In genomic region chr8:84990349-84990748, GRCm38 (mm10) we compare ENCODE assay signal across 8 mouse cellular contexts. TPM values are rescaled to one million over a fixed set of nuclear protein-coding genes. Genes with fewer than 3 reads are reported as not detected.
A peak's percentile ranks its signal among the peaks of the same experiment; 100 is the strongest.
DNase-seq lines count a peak whose midpoint lies in the region; ATAC-seq lines count a peak whose summit lies in the region.

Hook2 (plus strand) TSS chr8:84990603.

- peaks cover 10% of the 10 kb centered on the region for H3K36me3 ChIP-seq in megakaryocyte, embryonic 14.5 days (replicated peaks; ENCODE audit: low read length)

- peak; percentile 79 for ATAC-seq in common myeloid progenitor, adult 5-6 weeks (replicated peaks; ENCODE audit: low read depth, poor library complexity, severe bottlenecking)

- no peaks in the 10 kb centered on the region for H3K9me3 ChIP-seq in megakaryocyte, embryonic 14.5 days

- peak; percentile 99 for DNase-seq in ZHBTc4 (ENCODE audit: low read depth, low spot score)
- peak; percentile 95 to 97 for DNase-seq in gastrocnemius, adult 8-10 months (ENCODE audit: low spot score in 2 of 2)
- DNase-seq in hindlimb bud, embryonic 11.5 days (ENCODE audit: extremely low spot score, low read depth, low spot score), result peak; percentile 99
- peak; percentile 92 to 95 for DNase-seq in left cerebral cortex, adult 8-10 months (ENCODE audit: low spot score in 2 of 2)
- peak; percentile 98 for DNase-seq in right cerebral cortex, postnatal 10 days (ENCODE audit: low spot score in 2 of 2)
- DNase-seq in urinary bladder, postnatal 25 days (ENCODE audit: low spot score), result peak; percentile 93

- peak within 1 kb of the TSS; percentile 97 for H3K4me3 ChIP-seq in megakaryocyte, embryonic 14.5 days (replicated peaks)

- no peaks in the 10 kb centered on the region for H3K27me3 ChIP-seq in megakaryocyte, embryonic 14.5 days (replicated peaks)

- H3K4me1 ChIP-seq in megakaryocyte, embryonic 14.5 days, result peaks cover 60% of the 10 kb centered on the region

RNA-seq across cellular contexts. Expression of gene Hook2, which starts in this region (rescaled TPM):
- total RNA-seq in common myeloid progenitor, adult 5-6 weeks (2017), result 9.2 and 13.5 TPM in 2 replicates
- 1 to 10 TPM; 2.0 to 3.1 (median 2.6) TPM for total RNA-seq in gastrocnemius, adult 8-10 months (2022)
- 10 to 100 TPM in 2 of 4 experiments, 1 to 10 TPM in 2; 9.0 to 13.0 (median 10.3) TPM for total RNA-seq in left cerebral cortex, adult 8-10 months (2022)
- 7.3 and 8.9 TPM in 2 replicates for polyA plus RNA-seq in megakaryocyte, embryonic 14.5 days (2012; ENCODE audit: insufficient read depth, low replicate concordance)

Comparison
In these comparisons a context has a peak if more than half of its experiments do, and no peak if none do; other contexts are left out.
1. Peak in every context shown above with its lines: DNase-seq, ATAC-seq and H3K4me3 ChIP-seq.